Mouse (Mus musculus) limb, embryonic 14.5 days (tissue): ENCODE data around the gene Epha2. TPM values are rescaled to one million over a fixed set of nuclear protein-coding genes. Genes with fewer than 3 reads are reported as not detected.

ENCODE experiments used
- ATAC-seq: fragments of 200-750 bp; cut with Nextera tagmentation; 2 replicates; pipeline ENCODE4 v1.8.0; 2017; ENCODE audit warnings: low read depth, moderate number of reproducible peaks, moderate TSS enrichment; ENCODE audit not compliant: low FRiP score
- DNase-seq: peaks from one replicate; pipeline ENCODE4 v3.0.0-alpha.2; 2015; ENCODE audit warnings: low spot score
- H3K27ac ChIP-seq: fragments of 300-500 bp; sonication (generic); replicated peaks from 2 replicates; pipeline ENCODE4 v1.5.1; 2014; ENCODE audit warnings: low read depth, mild to moderate bottlenecking, low read length, moderate library complexity, mixed read lengths
- H3K27me3 ChIP-seq: fragments of 300-500 bp; sonication (generic); 2 replicates; pipeline ENCODE4 v1.6.1; 2014; ENCODE audit warnings: low read length, mixed read lengths; ENCODE audit not compliant: control insufficient read depth, insufficient read depth
- H3K36me3 ChIP-seq: fragments of 300-500 bp; sonication (generic); 2 replicates; pipeline ENCODE4 v1.6.1; 2014; ENCODE audit warnings: mild to moderate bottlenecking, low read length, moderate library complexity, mixed read lengths; ENCODE audit not compliant: control insufficient read depth, insufficient read depth
- H3K4me1 ChIP-seq: fragments of 300-500 bp; sonication (generic); 2 replicates; pipeline ENCODE4 v1.6.1; 2014; ENCODE audit warnings: antibody characterized with exemption, low read length, mixed read lengths; ENCODE audit not compliant: control insufficient read depth, insufficient read depth
- H3K4me2 ChIP-seq: fragments of 300-500 bp; sonication (generic); replicated peaks from 2 replicates; pipeline ENCODE4 v1.6.1; 2014; ENCODE audit warnings: low read depth, mild to moderate bottlenecking, low read length, moderate library complexity; ENCODE audit not compliant: severe bottlenecking
- H3K4me3 ChIP-seq: fragments of 300-500 bp; sonication (generic); replicated peaks from 2 replicates; pipeline ENCODE4 v1.5.1; 2014; ENCODE audit warnings: low read length
- H3K9ac ChIP-seq: fragments of 300-500 bp; sonication (generic); 2 replicates; pipeline ENCODE4 v1.6.1; 2014; ENCODE audit warnings: mild to moderate bottlenecking, low read depth, low read length, moderate library complexity; ENCODE audit not compliant: severe bottlenecking
- H3K9me3 ChIP-seq: fragments of 300-500 bp; sonication (generic); 2 replicates; pipeline ENCODE4 v1.6.1; 2016; ENCODE audit warnings: low read length; ENCODE audit not compliant: control insufficient read depth
- POLR2A ChIP-seq: fragments of 200-500 bp; IDR thresholded peaks from 2 replicates; pipeline ENCODE4 v1.8.0; 2012; ENCODE audit warnings: inconsistent platforms, mild to moderate bottlenecking, moderate library complexity, borderline replicate concordance; ENCODE audit not compliant: insufficient read depth, insufficient read length; ENCODE audit errors: extremely low read depth
- WGBS: fragments of 180-500 bp; shearing (Covaris S2); extraction: QIAGEN DNeasy Blood & Tissue Kit; methylation state at CpG from one replicate; pipeline ENCODE4 v1.1.7; 2014; 5-methylcytosine and 5-hydroxymethylcytosine counted together
- polyA plus RNA-seq, 2 experiments: library from polyadenylated mRNA; depleted of rRNA in 1 of 2; stranded (reverse) in 1 of 2; unstranded in 1 of 2; fragments of >200 nt; fragmentation: Nextera tagmentation in 1 of 2; extraction: Ambion mirVana in 1 of 2; gene quantifications; 2 replicates each; pipeline versions ENCODE4 v1.2.1 to v1.2.3; 2012 to 2014

Epha2 gene
- polyA plus RNA-seq, 2 experiments, result 2.2 to 9.4 TPM

DNA sequence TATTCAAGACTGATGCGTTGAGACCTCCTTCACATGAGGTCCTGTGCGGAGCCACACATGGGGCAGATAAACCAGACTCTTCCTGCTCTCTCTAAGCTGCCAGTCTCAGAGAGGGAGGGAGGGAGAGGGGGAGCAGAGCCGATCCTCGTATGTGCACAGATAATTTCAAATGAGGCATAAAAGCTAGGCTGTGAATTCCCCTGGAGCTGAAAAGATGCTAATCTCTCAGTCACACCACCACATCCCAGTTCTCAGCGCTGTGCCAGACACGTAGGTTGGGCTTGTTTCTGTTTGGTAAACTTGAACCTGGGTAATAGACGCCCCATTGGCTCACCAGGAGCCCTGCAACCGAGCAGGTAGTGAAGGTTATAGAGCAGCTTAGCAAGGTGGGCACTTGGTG, 12.4 kb downstream of the Epha2 start:
- TF ChIP-seq POLR2A, result no peak
- Histone ChIP-seq H3K27ac (no peak overlapping the region), H3K36me3 (peaks cover 4% of the 10 kb centered on the region; the same call in 1 of the 2 replicates), H3K4me3 (no peak overlapping the region), H3K9me3 (no peaks in the 10 kb centered on the region), H3K9ac (no peak overlapping the region), H3K4me2 (no peak overlapping the region), H3K4me1 (peaks cover 28% of the 10 kb centered on the region), H3K27me3 (no peaks in the 10 kb centered on the region)
- no peak for ATAC-seq
- WGBS, result 70% methylated on average over 8 of the region's 8 CpGs
- no peak for DNase-seq

DNA sequence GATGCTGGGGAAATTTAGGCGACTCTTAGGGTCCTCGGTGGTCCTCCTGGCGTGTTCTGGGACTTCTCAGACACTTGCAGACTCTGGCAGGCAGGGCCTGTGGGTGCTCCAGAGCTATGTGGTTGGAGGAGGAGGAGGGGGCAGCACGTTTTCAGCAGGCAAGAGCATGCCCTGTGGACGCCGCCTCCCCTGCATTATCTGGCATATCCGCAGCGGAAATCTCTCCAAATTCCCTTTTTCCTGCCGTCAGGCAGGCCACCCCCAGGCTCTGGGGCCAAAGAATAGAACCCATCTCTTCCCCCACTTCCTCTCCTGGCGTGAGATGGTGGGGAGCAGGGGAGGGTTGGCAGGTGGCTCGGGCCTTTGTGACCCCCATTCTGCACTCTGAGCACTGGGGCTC, 12.9 kb downstream of the Epha2 start:
- 56% methylated on average over 11 of the region's 11 CpGs for WGBS
- H3K9ac ChIP-seq, result no peak overlapping the region
- H3K4me3 ChIP-seq, result no peak overlapping the region
- H3K27ac ChIP-seq, result no peak overlapping the region
- H3K27me3 ChIP-seq, result no peaks in the 10 kb centered on the region
- TF ChIP-seq POLR2A, result no peak
- no peaks in the 10 kb centered on the region for H3K9me3 ChIP-seq
- DNase-seq, result no peak
- peaks cover 28% of the 10 kb centered on the region for H3K4me1 ChIP-seq
- no peak overlapping the region for H3K4me2 ChIP-seq
- no peak for ATAC-seq
- H3K36me3 ChIP-seq, result peaks cover 4% of the 10 kb centered on the region

DNA sequence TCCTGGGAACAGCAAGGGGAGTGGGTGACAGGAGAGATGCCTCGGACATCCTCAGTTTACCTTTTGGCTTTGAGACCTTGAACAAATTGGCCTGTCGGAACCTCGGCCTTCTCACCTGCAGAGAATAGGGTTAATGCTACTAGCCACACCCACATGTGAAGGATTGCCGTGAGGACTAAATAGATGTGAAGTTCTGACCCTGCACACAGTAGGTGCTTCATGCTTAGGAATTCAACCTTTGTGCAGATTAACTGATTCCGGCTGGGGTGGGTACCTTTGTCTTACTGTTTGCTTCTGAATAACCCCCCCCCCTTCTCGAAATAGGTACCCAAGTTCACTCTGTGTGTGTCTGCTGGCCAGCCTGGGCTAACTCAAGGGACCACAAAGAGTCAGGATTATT, 13.7 kb downstream of the Epha2 start:
- Histone ChIP-seq H3K4me3 (no peak overlapping the region), H3K4me1 (peaks cover 22% of the 10 kb centered on the region)
- ATAC-seq, result no peak

DNA sequence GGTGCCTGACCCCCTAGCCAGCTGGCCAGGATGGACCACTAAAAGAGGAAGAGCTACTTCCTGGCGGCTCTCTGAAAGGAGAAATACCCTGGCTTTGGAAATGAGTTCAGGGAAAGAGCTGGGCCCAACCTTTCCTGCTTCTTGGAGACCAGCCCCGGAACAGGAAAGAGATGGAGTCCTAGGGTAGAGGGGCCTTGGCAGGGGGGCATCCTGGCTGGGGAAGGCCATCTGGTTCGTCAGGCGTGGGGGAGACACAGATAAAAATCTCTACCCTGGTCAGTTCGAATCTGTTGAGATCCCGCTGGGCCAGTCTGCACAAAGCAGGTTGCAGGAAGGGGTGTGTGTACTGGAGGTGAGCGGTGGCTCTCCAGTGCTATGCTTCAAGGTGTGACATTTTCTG, 15.0 kb downstream of the Epha2 start:
- 64% methylated on average over 7 of the region's 7 CpGs for WGBS
- no peak for TF ChIP-seq POLR2A
- peaks cover 5% of the 10 kb centered on the region; the same call in 1 of the 2 replicates for H3K36me3 ChIP-seq
- no peaks in the 10 kb centered on the region for H3K27me3 ChIP-seq
- H3K9me3 ChIP-seq, result no peaks in the 10 kb centered on the region
- H3K4me2 ChIP-seq, result no peak overlapping the region
- ATAC-seq (no peak), DNase-seq (no peak)
- 0 out of 2 replicates have a peak overlapping the region, but pooled peaks have one; percentile 4 for H3K9ac ChIP-seq
- peaks cover 9% of the 10 kb centered on the region for H3K4me1 ChIP-seq
- H3K4me3 ChIP-seq, result no peak overlapping the region
- no peak overlapping the region for H3K27ac ChIP-seq

More for the DNA sequence above, 13.7 kb downstream of the Epha2 start:
- Histone ChIP-seq H3K27ac (no peak overlapping the region), H3K27me3 (no peaks in the 10 kb centered on the region), H3K9me3 (no peaks in the 10 kb centered on the region), H3K4me2 (no peak overlapping the region), H3K9ac (no peak overlapping the region), H3K36me3 (peaks cover 5% of the 10 kb centered on the region; the same call in 1 of the 2 replicates)
- no peak for DNase-seq
- 85% methylated on average over 6 of the region's 6 CpGs for WGBS
- no peak for TF ChIP-seq POLR2A

DNA sequence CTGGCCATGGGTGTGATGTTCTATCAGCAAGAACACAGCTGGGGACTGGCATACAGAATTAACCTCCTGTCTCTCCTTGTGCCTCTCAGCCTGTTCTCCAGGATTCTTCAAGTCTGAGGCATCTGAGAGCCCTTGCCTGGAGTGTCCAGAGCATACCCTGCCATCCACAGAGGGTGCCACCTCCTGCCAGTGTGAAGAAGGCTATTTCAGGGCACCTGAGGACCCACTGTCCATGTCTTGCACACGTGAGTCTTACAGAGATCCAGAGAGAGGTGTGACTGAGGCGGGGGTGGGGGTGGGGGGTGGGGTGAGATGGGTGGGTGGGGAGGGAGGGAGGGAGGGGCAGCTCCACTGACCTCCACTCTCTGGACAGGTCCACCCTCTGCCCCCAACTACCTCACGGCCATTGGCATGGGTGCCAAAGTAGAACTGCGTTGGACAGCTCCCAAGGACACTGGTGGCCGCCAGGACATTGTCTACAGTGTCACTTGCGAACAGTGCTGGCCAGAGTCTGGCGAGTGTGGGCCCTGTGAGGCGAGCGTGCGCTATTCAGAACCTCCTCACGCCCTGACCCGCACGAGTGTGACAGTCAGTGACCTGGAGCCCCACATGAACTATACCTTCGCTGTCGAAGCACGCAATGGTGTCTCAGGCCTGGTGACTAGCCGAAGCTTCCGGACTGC, 15.6 kb downstream of the Epha2 start:
- 88% methylated on average over 17 of the region's 18 CpGs for WGBS
- H3K4me3 ChIP-seq, result no peak overlapping the region
- peaks cover 3% of the 10 kb centered on the region for H3K4me1 ChIP-seq
- no peaks in the 10 kb centered on the region for H3K9me3 ChIP-seq
- no peaks in the 10 kb centered on the region for H3K27me3 ChIP-seq
- H3K9ac ChIP-seq, result no peak overlapping the region
- H3K27ac ChIP-seq, result no peak overlapping the region
- peaks cover 5% of the 10 kb centered on the region; the same call in 1 of the 2 replicates for H3K36me3 ChIP-seq
- no peak for TF ChIP-seq POLR2A
- H3K4me2 ChIP-seq, result no peak overlapping the region
- ATAC-seq, result no peak
- no peak for DNase-seq

DNA sequence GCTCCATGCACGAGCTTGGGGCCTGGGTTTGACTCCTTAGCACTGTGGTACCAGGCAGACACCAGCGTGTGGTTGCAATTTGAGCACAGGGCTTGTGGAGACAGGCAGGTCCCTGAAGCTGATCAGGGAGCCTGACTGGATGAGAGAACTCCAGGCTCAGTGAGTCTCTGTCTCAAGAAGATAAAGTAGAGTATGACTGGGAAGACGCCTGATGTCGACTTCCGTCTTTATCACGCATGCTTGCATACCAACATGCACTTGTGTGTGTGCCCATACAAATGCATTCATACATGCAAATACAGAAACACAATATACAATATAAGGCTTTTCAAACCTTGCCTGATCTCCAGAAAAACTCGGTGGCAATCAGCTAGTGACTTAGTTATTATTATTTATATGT, 16.9 kb downstream of the Epha2 start:
- no peak overlapping the region for H3K4me2 ChIP-seq
- no peak for ATAC-seq
- WGBS, result 83% methylated on average over 7 of the region's 7 CpGs

More for the DNA sequence above, 16.9 kb downstream of the Epha2 start:
- H3K36me3 ChIP-seq, result peaks cover 16% of the 10 kb centered on the region
- H3K4me1 ChIP-seq, result no peaks in the 10 kb centered on the region
- DNase-seq, result no peak
- no peaks in the 10 kb centered on the region for H3K9me3 ChIP-seq
- no peaks in the 10 kb centered on the region for H3K27me3 ChIP-seq
- no peak for TF ChIP-seq POLR2A
- no peak overlapping the region for H3K27ac ChIP-seq
- H3K9ac ChIP-seq, result no peak overlapping the region
- H3K4me3 ChIP-seq, result no peak overlapping the region
